Mouse (Mus musculus): ENCODE data around the gene Mpp3. TPM values are rescaled to one million over a fixed set of nuclear protein-coding genes. Genes with fewer than 3 reads are reported as not detected.

Mpp3 gene
- polyA plus RNA-seq, 1 experiment from 2014 or later = 0.36 TPM

DNA sequence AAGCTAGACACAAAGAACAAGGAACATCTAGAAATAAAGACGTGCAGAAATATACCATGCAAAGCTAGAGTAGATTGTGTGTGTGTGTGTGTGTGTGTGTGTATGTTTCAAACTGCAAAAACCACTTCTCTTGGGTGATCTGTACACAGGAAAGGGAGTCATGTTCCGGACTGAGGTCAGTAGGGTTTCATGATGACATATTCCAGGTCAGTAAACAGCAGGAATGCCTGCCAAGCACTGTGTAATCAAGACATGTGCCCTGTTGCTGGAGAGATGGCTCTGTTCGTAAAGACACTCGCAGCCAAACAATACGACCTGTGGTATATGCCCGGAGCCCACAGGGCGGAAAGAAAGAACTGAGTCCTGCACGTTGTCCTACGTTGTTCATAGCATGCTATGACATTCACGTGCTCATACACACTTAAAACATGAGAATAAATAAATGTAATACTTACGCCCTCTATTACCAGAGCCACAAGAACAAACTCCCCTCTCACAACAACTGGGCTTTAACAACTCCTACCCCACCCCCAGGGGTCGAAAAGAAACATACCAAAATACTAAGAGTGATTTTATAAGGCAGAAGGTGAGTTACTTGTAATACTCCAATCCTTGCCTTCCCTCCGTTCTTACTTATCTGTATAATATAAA is 11.4 kb upstream of the Mpp3 start:
- ATAC-seq (ENCODE audit: low read depth) = no peak

GRCm38 (mm10) chr11:102037789-102038188 is 9.5 kb upstream of the Mpp3 start:
- Histone ChIP-seq H3K4me3 (replicated peaks) (no peak overlapping the region), H3K4me2 (no peak overlapping the region), H3K9me3 (replicated peaks) (no peaks in the 10 kb centered on the region), H3K27me3 (peaks cover 7% of the 10 kb centered on the region; the same call in 1 of the 2 replicates), H3K36me3 (no peaks in the 10 kb centered on the region), H3K9ac (no peak overlapping the region), H3K27ac (no peak overlapping the region), H3K4me1 (replicated peaks) (no peaks in the 10 kb centered on the region; the same call in 1 of the 2 replicates)
- ATAC-seq (ENCODE audit: low read depth) (no peak), DNase-seq (no peak)
- 72% methylated on average over 6 of the region's 6 CpGs for WGBS (ENCODE audit: insufficient replicate concordance)

More for the DNA sequence above, 11.4 kb upstream of the Mpp3 start:
- Histone ChIP-seq H3K4me1 (replicated peaks) (no peaks in the 10 kb centered on the region; the same call in 1 of the 2 replicates), H3K27ac (no peak overlapping the region), H3K27me3 (peaks cover 7% of the 10 kb centered on the region; the same call in 1 of the 2 replicates), H3K4me3 (replicated peaks) (no peak overlapping the region), H3K9me3 (replicated peaks) (no peaks in the 10 kb centered on the region), H3K4me2 (no peak overlapping the region), H3K9ac (no peak overlapping the region), H3K36me3 (no peaks in the 10 kb centered on the region)
- WGBS (ENCODE audit: insufficient replicate concordance) = 64% methylated on average over 13 of the region's 13 CpGs
- DNase-seq = no peak

GRCm38 (mm10) chr11:102036336-102036735 is 8.1 kb upstream of the Mpp3 start:
- ATAC-seq (ENCODE audit: low read depth) = no peak
- Histone ChIP-seq H3K27me3 (peaks cover 7% of the 10 kb centered on the region; the same call in 1 of the 2 replicates), H3K4me2 (no peak overlapping the region), H3K4me3 (replicated peaks) (no peak overlapping the region), H3K9me3 (replicated peaks) (no peaks in the 10 kb centered on the region), H3K4me1 (replicated peaks) (no peaks in the 10 kb centered on the region; the same call in 1 of the 2 replicates), H3K36me3 (no peaks in the 10 kb centered on the region), H3K27ac (no peak overlapping the region), H3K9ac (no peak overlapping the region)
- 49% methylated on average over 7 of the region's 7 CpGs for WGBS (ENCODE audit: insufficient replicate concordance)
- DNase-seq = no peak

DNA sequence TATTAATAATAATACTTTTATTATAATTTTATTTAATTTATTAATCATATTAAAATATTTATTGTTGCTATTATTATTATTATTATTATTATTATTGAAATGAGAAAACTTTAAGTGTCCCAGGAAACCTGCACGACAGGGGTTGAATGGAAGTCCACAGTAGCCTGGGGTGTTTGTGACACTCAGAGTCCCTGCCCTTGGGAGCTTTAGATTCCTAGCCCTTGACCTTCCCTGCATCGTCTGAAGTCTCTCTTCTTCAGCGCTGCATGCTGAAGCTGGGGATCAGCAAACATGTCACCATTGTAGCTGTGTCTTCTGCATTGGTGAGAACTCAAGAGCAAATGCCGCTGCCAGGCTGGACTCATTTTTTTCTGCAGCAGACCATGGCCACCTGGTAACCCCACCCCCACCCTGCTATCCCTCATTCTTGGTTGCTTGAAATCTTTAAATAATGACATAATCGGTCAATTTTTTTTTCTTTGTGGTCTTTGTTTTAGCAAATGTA is 7.2 kb upstream of the Mpp3 start:
- H3K9me3 ChIP-seq (replicated peaks) = no peaks in the 10 kb centered on the region
- no peaks in the 10 kb centered on the region; the same call in 1 of the 2 replicates for H3K4me1 ChIP-seq (replicated peaks)
- 69% methylated on average over 5 of the region's 5 CpGs for WGBS (ENCODE audit: insufficient replicate concordance)
- H3K4me2 ChIP-seq = no peak overlapping the region
- no peak overlapping the region for H3K4me3 ChIP-seq (replicated peaks)
- peaks cover 7% of the 10 kb centered on the region; the same call in 1 of the 2 replicates for H3K27me3 ChIP-seq
- H3K9ac ChIP-seq = no peak overlapping the region
- ATAC-seq (ENCODE audit: low read depth) (no peak), DNase-seq (no peak)
- no peaks in the 10 kb centered on the region for H3K36me3 ChIP-seq
- H3K27ac ChIP-seq = no peak overlapping the region

- peaks cover 10% of the 10 kb centered on the region for H3K27me3 ChIP-seq
Observed at GRCm38 (mm10) chr11:102034887-102035286, 6.6 kb upstream of the Mpp3 start.

GRCm38 (mm10) chr11:102033055-102033591 is 4.9 kb upstream of the Mpp3 start:
- no peak overlapping the region for H3K4me2 ChIP-seq

More at GRCm38 (mm10) chr11:102034887-102035286, 6.6 kb upstream of the Mpp3 start:
- WGBS (ENCODE audit: insufficient replicate concordance) = 70% methylated on average over 8 of the region's 8 CpGs
- no peak for ATAC-seq (ENCODE audit: low read depth)
- Histone ChIP-seq H3K4me3 (replicated peaks) (no peak overlapping the region), H3K4me2 (no peak overlapping the region), H3K27ac (no peak overlapping the region), H3K9me3 (replicated peaks) (no peaks in the 10 kb centered on the region), H3K9ac (no peak overlapping the region), H3K4me1 (replicated peaks) (peaks cover 5% of the 10 kb centered on the region; the same call in 1 of the 2 replicates), H3K36me3 (no peaks in the 10 kb centered on the region)
- no peak for DNase-seq

GRCm38 (mm10) chr11:102031149-102031548 is 2.9 kb upstream of the Mpp3 start:
- 68% methylated on average over 7 of the region's 7 CpGs for WGBS (ENCODE audit: insufficient replicate concordance)
- Histone ChIP-seq H3K4me2 (no peak overlapping the region), H3K27me3 (peaks cover 27% of the 10 kb centered on the region), H3K36me3 (no peaks in the 10 kb centered on the region), H3K9ac (no peak overlapping the region), H3K27ac (no peak overlapping the region), H3K4me1 (replicated peaks) (peaks cover 26% of the 10 kb centered on the region), H3K9me3 (replicated peaks) (no peaks in the 10 kb centered on the region), H3K4me3 (replicated peaks) (no peak overlapping the region)
- ATAC-seq (ENCODE audit: low read depth) = no peak
- DNase-seq = no peak

More at GRCm38 (mm10) chr11:102033055-102033591, 4.9 kb upstream of the Mpp3 start:
- H3K9ac ChIP-seq = no peak overlapping the region
- H3K9me3 ChIP-seq (replicated peaks) = no peaks in the 10 kb centered on the region
- H3K36me3 ChIP-seq = no peaks in the 10 kb centered on the region
- H3K27ac ChIP-seq = no peak overlapping the region
- no peak overlapping the region for H3K4me3 ChIP-seq (replicated peaks)
- H3K4me1 ChIP-seq (replicated peaks) = peaks cover 14% of the 10 kb centered on the region
- DNase-seq (no peak), ATAC-seq (ENCODE audit: low read depth) (no peak)
- peaks cover 14% of the 10 kb centered on the region for H3K27me3 ChIP-seq
- 70% methylated on average over 12 of the region's 12 CpGs for WGBS (ENCODE audit: insufficient replicate concordance)

GRCm38 (mm10) chr11:102029966-102030365 is 1.7 kb upstream of the Mpp3 start:
- no peak for ATAC-seq (ENCODE audit: low read depth)
- no peaks in the 10 kb centered on the region for H3K36me3 ChIP-seq
- peaks cover 27% of the 10 kb centered on the region for H3K4me1 ChIP-seq (replicated peaks)
- H3K27ac ChIP-seq = no peak overlapping the region
- no peak overlapping the region for H3K4me3 ChIP-seq (replicated peaks)
- no peak for DNase-seq
- peaks cover 39% of the 10 kb centered on the region for H3K27me3 ChIP-seq
- H3K4me2 ChIP-seq = no peak overlapping the region
- H3K9ac ChIP-seq = no peak overlapping the region
- WGBS (ENCODE audit: insufficient replicate concordance) = 45% methylated on average over 7 of the region's 7 CpGs
- H3K9me3 ChIP-seq (replicated peaks) = no peaks in the 10 kb centered on the region

DNA sequence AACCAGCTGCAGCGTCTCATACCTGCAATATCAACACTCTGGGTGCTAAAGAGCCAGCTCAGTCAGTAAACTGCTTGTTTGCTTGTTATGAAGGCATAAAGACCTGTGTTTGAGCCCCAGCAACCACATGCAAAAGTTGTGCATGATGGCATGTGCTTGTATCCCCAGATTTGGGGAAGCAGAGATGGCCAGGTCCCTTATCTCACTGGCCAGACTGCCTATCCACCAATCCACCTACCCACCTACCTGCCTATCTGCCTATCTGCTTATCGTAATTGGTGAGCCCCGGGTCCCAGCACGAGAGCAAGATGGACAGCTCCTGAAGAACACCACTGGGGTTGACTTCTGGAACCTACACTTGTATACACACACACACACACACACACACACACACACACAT is 1.0 kb upstream of the Mpp3 start:
- WGBS (ENCODE audit: insufficient replicate concordance) = 30% methylated on average over 4 of the region's 4 CpGs
- DNase-seq (no peak), ATAC-seq (ENCODE audit: low read depth) (peak; percentile 34; the same call in 1 of the 2 replicates)
- H3K9ac ChIP-seq = no peak overlapping the region
- H3K27ac ChIP-seq = no peak overlapping the region
- H3K4me3 ChIP-seq (replicated peaks) = no peak overlapping the region
- H3K36me3 ChIP-seq = no peaks in the 10 kb centered on the region
- H3K4me2 ChIP-seq = no peak overlapping the region; the same call in 1 of the 2 replicates
- no peaks in the 10 kb centered on the region for H3K9me3 ChIP-seq (replicated peaks)
- peaks cover 27% of the 10 kb centered on the region for H3K4me1 ChIP-seq (replicated peaks)
- peaks cover 45% of the 10 kb centered on the region for H3K27me3 ChIP-seq

- H3K27ac ChIP-seq = no peak overlapping the region
- H3K36me3 ChIP-seq = no peaks in the 10 kb centered on the region
- H3K9ac ChIP-seq = no peak overlapping the region
- peaks cover 27% of the 10 kb centered on the region for H3K4me1 ChIP-seq (replicated peaks)
- WGBS (ENCODE audit: insufficient replicate concordance) = 14% methylated on average over 12 of the region's 12 CpGs
- peaks cover 59% of the 10 kb centered on the region for H3K27me3 ChIP-seq
- ATAC-seq (ENCODE audit: low read depth) (no peak), DNase-seq (no peak)
- no peaks in the 10 kb centered on the region for H3K9me3 ChIP-seq (replicated peaks)
- peak overlapping the region; percentile 59 for H3K4me3 ChIP-seq (replicated peaks)
- peak overlapping the region; percentile 79 for H3K4me2 ChIP-seq
Observed at GRCm38 (mm10) chr11:102027361-102028017, 772 bp downstream of the Mpp3 start.

DNA sequence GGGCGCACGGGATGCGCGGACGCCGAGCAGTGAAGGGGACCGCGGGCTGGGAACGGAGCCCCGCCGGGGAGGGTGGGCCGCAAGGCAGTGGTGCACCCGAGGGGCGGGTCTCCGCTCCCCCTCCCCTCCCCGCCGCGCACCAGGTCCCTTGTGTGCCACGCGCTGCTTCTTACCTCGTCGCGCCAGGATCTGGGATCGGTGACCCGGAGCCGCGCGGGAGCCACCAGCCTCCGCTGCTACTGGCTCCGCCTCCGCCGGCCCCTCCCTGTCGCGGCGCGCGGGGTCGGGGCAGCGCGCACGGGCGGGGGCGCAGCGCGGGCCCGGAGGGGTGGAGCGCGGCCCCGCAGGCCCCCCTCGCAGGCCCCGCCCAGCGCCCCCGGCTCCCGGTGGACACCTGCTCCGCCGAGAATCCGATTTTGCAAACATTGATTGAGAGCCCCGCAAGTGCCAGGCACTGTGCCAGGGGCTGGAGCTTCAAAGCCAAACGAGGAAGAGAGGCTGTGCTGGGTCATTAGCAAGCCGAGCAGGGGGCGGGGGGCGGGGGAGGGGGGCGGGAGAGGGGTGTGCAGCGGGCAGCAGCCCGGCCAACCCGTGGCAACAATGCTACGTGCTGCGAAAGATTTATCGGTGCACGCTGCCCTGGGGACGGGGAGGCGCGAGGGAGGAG is 1.4 kb downstream of the Mpp3 start:
- peak overlapping the region; percentile 79 for H3K4me2 ChIP-seq
- peak overlapping the region; percentile 59 for H3K4me3 ChIP-seq (replicated peaks)
- peaks cover 27% of the 10 kb centered on the region for H3K4me1 ChIP-seq (replicated peaks)
- peak overlapping the region; percentile 52 for H3K9ac ChIP-seq
- H3K9me3 ChIP-seq (replicated peaks) = no peaks in the 10 kb centered on the region
- no peak for DNase-seq
- 1% methylated on average over 60 of the region's 73 CpGs for WGBS (ENCODE audit: insufficient replicate concordance)
- H3K27ac ChIP-seq = no peak overlapping the region
- peak; percentile 57 for ATAC-seq (ENCODE audit: low read depth)
- no peaks in the 10 kb centered on the region for H3K36me3 ChIP-seq
- H3K27me3 ChIP-seq = peaks cover 59% of the 10 kb centered on the region
